Mouse (Mus musculus) CH12.LX (cell line): ENCODE results near the gene Hpse2. TPM values are rescaled to one million over a fixed set of nuclear protein-coding genes. Genes with fewer than 3 reads are reported as not detected.

ENCODE experiments used
- DNase-seq: peaks from one replicate; pipeline ENCODE4 v3.0.0-alpha.2; 2013; ENCODE audit errors: extremely low read depth
- H3K27ac ChIP-seq: 2 replicates; pipeline ENCODE4 v1.5.1; 2012; ENCODE audit warnings: low read depth, mild to moderate bottlenecking, control low read depth, moderate library complexity; ENCODE audit not compliant: insufficient read depth
- H3K27me3 ChIP-seq: replicated peaks from 2 replicates; pipeline ENCODE3; 2012; ENCODE audit warnings: inconsistent platforms
- H3K36me3 ChIP-seq, 2 experiments: replicated peaks in 1 of 2; 2 replicates each; pipeline versions ENCODE3 to v1.6.1; 2012; ENCODE audit warnings: inconsistent platforms in 1 of 2, low read length in 1 of 2, mild to moderate bottlenecking in 1 of 2, mixed read lengths in 1 of 2, moderate library complexity in 1 of 2; ENCODE audit not compliant: control insufficient read depth in 1 of 2, insufficient read depth in 1 of 2
- H3K4me1 ChIP-seq, 2 experiments: 2 replicates each; pipeline ENCODE4 v1.6.1; 2012; ENCODE audit warnings: inconsistent platforms in 1 of 2, moderate library complexity in 1 of 2; ENCODE audit not compliant: insufficient read depth in 2 of 2, control insufficient read depth in 1 of 2
- H3K4me2 ChIP-seq: 2 replicates; pipeline ENCODE4 v1.6.1; 2012; ENCODE audit warnings: low read depth, mild to moderate bottlenecking, control low read depth; ENCODE audit not compliant: poor library complexity, insufficient read depth, severe bottlenecking
- H3K4me3 ChIP-seq, 3 experiments: fragments of 150-350 bp in 1 of 3; sonication (generic) in 1 of 3; replicated peaks in 1 of 3; 2 replicates each; pipeline versions ENCODE3 to v1.5.1; 2011 to 2012; ENCODE audit warnings: low read depth in 2 of 3, low read length in 2 of 3, mild to moderate bottlenecking in 2 of 3, moderate library complexity in 2 of 3, control low read depth in 1 of 3, improper control_type of control experiment in 1 of 3, inconsistent platforms in 1 of 3, mixed read lengths in 1 of 3; ENCODE audit not compliant: poor library complexity in 1 of 3
- H3K79me2 ChIP-seq: replicated peaks from 2 replicates; pipeline ENCODE4 v1.6.1; 2012; ENCODE audit warnings: mild to moderate bottlenecking, moderate library complexity; ENCODE audit not compliant: control insufficient read depth, poor library complexity, insufficient read depth, severe bottlenecking; ENCODE audit errors: extremely low read depth
- H3K9ac ChIP-seq: 2 replicates; pipeline ENCODE4 v1.6.1; 2012; ENCODE audit warnings: low read depth, mild to moderate bottlenecking, control low read depth, moderate library complexity; ENCODE audit not compliant: insufficient read depth
- H3K9me3 ChIP-seq: replicated peaks from 2 replicates; pipeline ENCODE3; 2012; ENCODE audit warnings: low read length, inconsistent platforms, mixed read lengths
- BHLHE40 ChIP-seq: IDR thresholded peaks from 2 replicates; pipeline ENCODE4 v1.6.1; 2011; ENCODE audit warnings: mild to moderate bottlenecking, low read depth, low read length, improper control_type of control experiment
- CHD1 ChIP-seq: IDR thresholded peaks from 2 replicates; pipeline ENCODE4 v1.6.1; 2012; ENCODE audit warnings: low read depth, low read length, improper control_type of control experiment, inconsistent platforms
- CHD2 ChIP-seq: IDR thresholded peaks from 2 replicates; pipeline ENCODE4 v1.6.1; 2011; ENCODE audit warnings: low read length, improper control_type of control experiment
- EP300 ChIP-seq: IDR thresholded peaks from 2 replicates; pipeline ENCODE4 v1.6.1; 2011; ENCODE audit warnings: low read length, improper control_type of control experiment
- ETS1 ChIP-seq: conservative IDR thresholded peaks from 2 replicates; pipeline ENCODE4 v1.6.1; 2012; ENCODE audit warnings: low read depth, mild to moderate bottlenecking, inconsistent platforms, low read length, improper control_type of control experiment, moderate library complexity
- GABPA ChIP-seq: IDR thresholded peaks from 2 replicates; pipeline ENCODE4 v1.6.1; 2012; ENCODE audit warnings: low read depth, low read length, improper control_type of control experiment, inconsistent platforms; ENCODE audit not compliant: insufficient replicate concordance
- IRF4 ChIP-seq: IDR thresholded peaks from 2 replicates; pipeline ENCODE4 v1.6.1; 2014; ENCODE audit warnings: low read depth, mild to moderate bottlenecking, inconsistent platforms, low read length, improper control_type of control experiment
- JUN ChIP-seq: IDR thresholded peaks from 2 replicates; pipeline ENCODE4 v1.6.1; 2011; ENCODE audit warnings: low read depth, mild to moderate bottlenecking, low read length, improper control_type of control experiment, moderate library complexity; ENCODE audit not compliant: insufficient read depth
- JUND ChIP-seq: conservative IDR thresholded peaks from 2 replicates; pipeline ENCODE4 v1.6.1; 2011; ENCODE audit warnings: low read depth, low read length, improper control_type of control experiment
- MAFK ChIP-seq: IDR thresholded peaks from 2 replicates; pipeline ENCODE4 v1.6.1; 2011; ENCODE audit warnings: low read length, improper control_type of control experiment; ENCODE audit not compliant: insufficient replicate concordance
- MAZ ChIP-seq: IDR thresholded peaks from 2 replicates; pipeline ENCODE4 v1.6.1; 2012; ENCODE audit warnings: low read depth, mild to moderate bottlenecking, inconsistent platforms, low read length, improper control_type of control experiment, moderate library complexity
- MXI1 ChIP-seq: IDR thresholded peaks from 2 replicates; pipeline ENCODE4 v1.6.1; 2011; ENCODE audit warnings: mild to moderate bottlenecking, low read depth, low read length, improper control_type of control experiment
- MYC ChIP-seq: IDR thresholded peaks from 2 replicates; pipeline ENCODE4 v1.6.1; 2011; ENCODE audit warnings: low read depth, mild to moderate bottlenecking, improper control_type of control experiment, low read length
- NELFE ChIP-seq: IDR thresholded peaks from 2 replicates; pipeline ENCODE4 v1.6.1; 2011; ENCODE audit warnings: low read depth, low read length, improper control_type of control experiment
- PAX5 ChIP-seq: IDR thresholded peaks from 2 replicates; pipeline ENCODE4 v1.6.1; 2012; ENCODE audit warnings: low read length, inconsistent platforms, mixed read lengths
- POLR2A ChIP-seq: IDR thresholded peaks from 2 replicates; pipeline ENCODE4 v1.6.1; 2011; ENCODE audit warnings: low read depth, mild to moderate bottlenecking, improper control_type of control experiment, low read length
- RCOR1 ChIP-seq: conservative IDR thresholded peaks from 2 replicates; pipeline ENCODE4 v1.6.1; 2012; ENCODE audit warnings: low read depth, mild to moderate bottlenecking, inconsistent platforms, low read length, improper control_type of control experiment
- SMC3 ChIP-seq: IDR thresholded peaks from 2 replicates; pipeline ENCODE4 v1.6.1; 2011; ENCODE audit warnings: low read depth, low read length, improper control_type of control experiment
- TCF12 ChIP-seq: IDR thresholded peaks from 2 replicates; pipeline ENCODE4 v1.6.1; 2014; ENCODE audit warnings: low read depth, mild to moderate bottlenecking, inconsistent platforms, low read length, improper control_type of control experiment
- UBTF ChIP-seq: IDR thresholded peaks from 2 replicates; pipeline ENCODE4 v1.6.1; 2012; ENCODE audit warnings: low read depth, mild to moderate bottlenecking, inconsistent platforms, low read length, improper control_type of control experiment, moderate library complexity
- USF1 ChIP-seq: IDR thresholded peaks from 2 replicates; pipeline ENCODE4 v1.6.1; 2014; ENCODE audit warnings: low read depth, mild to moderate bottlenecking, inconsistent platforms, low read length, improper control_type of control experiment
- ZKSCAN1 ChIP-seq: IDR thresholded peaks from 2 replicates; pipeline ENCODE4 v1.6.1; 2012; ENCODE audit warnings: low read depth, inconsistent platforms, low read length, improper control_type of control experiment, borderline replicate concordance
- ZMIZ1 ChIP-seq: IDR thresholded peaks from 2 replicates; pipeline ENCODE4 v1.6.1; 2012; ENCODE audit warnings: low read depth, mild to moderate bottlenecking, inconsistent platforms, low read length, improper control_type of control experiment
- dilution Hi-C: fragments of 300-500 bp; cut with MboI; formaldehyde crosslinking; loops from 2 replicates; pipeline ENCODE4 v1.14.3; 2020; ENCODE audit warnings: low sequenced_read_pairs; ENCODE audit not compliant: extremely low pct_unique_long_range_greater_than_20kb, extremely low pct_ligation_motif_present
- in situ Hi-C: fragments of 300-500 bp; cut with MboI; formaldehyde crosslinking; loops from 3 replicates; pipeline ENCODE4 v1.14.3; 2019; ENCODE audit warnings: low sequenced_read_pairs, low pct_ligation_motif_present, low pct_unique_long_range_greater_than_20kb, mixed read lengths
- polyA plus RNA-seq: library from polyadenylated mRNA; unstranded; fragments of >175 nt; gene quantifications from 2 replicates; pipeline ENCODE4 v1.2.1, GENCODE M21; 2012; ENCODE audit warnings: low read depth; ENCODE audit not compliant: insufficient read length
- total RNA-seq, 2 experiments: library from RNA; depleted of rRNA; stranded (reverse); fragments of 300-350 nt in 1 of 2; fragments of >200 nt in 1 of 2; gene quantifications; 2 replicates each; pipeline ENCODE4 v1.2.3; 2012 to 2014

The Hpse2 gene
- total and polyA plus RNA-seq, 3 experiments = not detected

DNA sequence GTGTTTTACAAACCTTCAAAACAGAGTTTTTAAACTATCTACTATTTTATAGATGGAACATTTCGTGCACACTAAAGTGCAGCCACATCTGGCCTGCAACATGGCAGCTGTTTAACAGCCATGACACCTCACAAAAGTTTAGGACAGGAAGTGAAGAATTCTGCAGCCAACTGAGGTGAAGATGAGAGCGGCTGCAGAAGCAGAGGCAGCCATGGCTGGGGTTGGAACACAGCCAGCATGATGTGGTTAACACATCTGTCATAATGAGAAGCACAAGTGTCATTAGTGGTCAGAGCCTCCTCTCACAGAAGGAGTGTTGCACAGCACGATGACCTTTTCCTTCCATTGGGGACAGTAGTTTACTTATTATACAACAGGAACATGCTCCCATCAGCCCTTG is 194.6 kb downstream of the Hpse2 start:
- TF ChIP-seq ZKSCAN1 (no peak), POLR2A (no peak), ETS1 (peak; percentile 46; the same call in 1 of the 2 replicates), IRF4 (peak; percentile 71), MXI1 (no peak), MAFK (peak; percentile 54; the same call in 1 of the 2 replicates), USF1 (no peak), EP300 (peak; percentile 84), GABPA (no peak), UBTF (no peak), TCF12 (peak; percentile 44; the same call in 1 of the 2 replicates), PAX5 (no peak), NELFE (no peak), CHD1 (no peak), CHD2 (no peak; the same call in 1 of the 2 replicates), MYC (0 out of 2 replicates have a peak, but pooled peaks have one; percentile 16), JUN (peak; percentile 59; the same call in 1 of the 2 replicates), JUND (no peak; the same call in 1 of the 2 replicates), BHLHE40 (peak; percentile 61), ZMIZ1 (no peak), MAZ (no peak), RCOR1 (no peak), SMC3 (no peak)

More for the DNA sequence above, 194.6 kb downstream of the Hpse2 start:
- Histone ChIP-seq H3K4me2 (no peak overlapping the region), H3K79me2 (no peaks in the 10 kb centered on the region), H3K4me3 (no peak overlapping the region), H3K4me1 (peaks cover 0 to 5% of the 10 kb centered on the region in 2 experiments; a peak in 2 of 4 replicates), H3K27ac (no peak overlapping the region), H3K9ac (no peak overlapping the region), H3K27me3 (no peaks in the 10 kb centered on the region), H3K36me3 (no peaks in the 10 kb centered on the region), H3K9me3 (no peaks in the 10 kb centered on the region)
- in situ Hi-C loops = no loop called here
- dilution Hi-C loops = no loop called here
- DNase-seq = peak; percentile 66
